Mouse (Mus musculus): ENCODE measurements around the gene Cped1. TPM values are rescaled to one million over a fixed set of nuclear protein-coding genes. Genes with fewer than 3 reads are reported as not detected.
"Not testable (repeated sequence)": the region's sequence is repeated elsewhere in the genome, so short reads cannot be mapped to it uniquely, and the experiment has no call there.

The Cped1 gene
- polyA plus RNA-seq, 1 experiment from 2014 or later, result 26.6 TPM

- H3K4me2 ChIP-seq (ENCODE audit: low read depth, low read length); H3K4me1 ChIP-seq (ENCODE audit: control insufficient read depth, insufficient read depth, low read length); H3K27me3 ChIP-seq (ENCODE audit: control insufficient read depth, insufficient read depth, low read length); H3K36me3 ChIP-seq (ENCODE audit: control insufficient read depth, insufficient read depth, low read length); H3K27ac ChIP-seq (ENCODE audit: low read length); H3K9ac ChIP-seq (ENCODE audit: low read length); H3K4me3 ChIP-seq (replicated peaks; ENCODE audit: low read length); ATAC-seq (ENCODE audit: insufficient read depth, low FRiP score); H3K9me3 ChIP-seq (replicated peaks; ENCODE audit: control insufficient read depth, low read length): not testable (repeated sequence)
- WGBS, result 73% methylated on average over 24 of the region's 31 CpGs
Measured at GRCm38 (mm10) chr6:22124575-22125330, 139.0 kb downstream of the Cped1 start.

GRCm38 (mm10) chr6:22135038-22135631, 149.4 kb downstream of the Cped1 start:
- H3K27ac ChIP-seq (ENCODE audit: low read length), result no peak overlapping the region
- no peak overlapping the region for H3K4me2 ChIP-seq (ENCODE audit: low read depth, low read length)
- H3K9ac ChIP-seq (ENCODE audit: low read length), result no peak overlapping the region
- WGBS, result 39% methylated on average over 10 of the region's 10 CpGs
- no peaks in the 10 kb centered on the region for H3K9me3 ChIP-seq (replicated peaks; ENCODE audit: control insufficient read depth, low read length)
- H3K36me3 ChIP-seq (ENCODE audit: control insufficient read depth, insufficient read depth, low read length), result no peaks in the 10 kb centered on the region; the same call in 1 of the 2 replicates
- no peak overlapping the region for H3K4me3 ChIP-seq (replicated peaks; ENCODE audit: low read length)
- H3K27me3 ChIP-seq (ENCODE audit: control insufficient read depth, insufficient read depth, low read length), result no peaks in the 10 kb centered on the region
- ATAC-seq (ENCODE audit: insufficient read depth, low FRiP score), result no peak
- H3K4me1 ChIP-seq (ENCODE audit: control insufficient read depth, insufficient read depth, low read length), result no peaks in the 10 kb centered on the region

- Histone ChIP-seq H3K27ac (ENCODE audit: low read length) (no peak overlapping the region), H3K36me3 (ENCODE audit: control insufficient read depth, insufficient read depth, low read length) (no peaks in the 10 kb centered on the region; the same call in 1 of the 2 replicates), H3K4me3 (replicated peaks; ENCODE audit: low read length) (no peak overlapping the region), H3K27me3 (ENCODE audit: control insufficient read depth, insufficient read depth, low read length) (no peaks in the 10 kb centered on the region), H3K9me3 (replicated peaks; ENCODE audit: control insufficient read depth, low read length) (no peaks in the 10 kb centered on the region), H3K4me2 (ENCODE audit: low read depth, low read length) (no peak overlapping the region), H3K4me1 (ENCODE audit: control insufficient read depth, insufficient read depth, low read length) (no peaks in the 10 kb centered on the region), H3K9ac (ENCODE audit: low read length) (no peak overlapping the region)
- 65% methylated on average over 10 of the region's 10 CpGs for WGBS
- ATAC-seq (ENCODE audit: insufficient read depth, low FRiP score), result no peak
Measured at GRCm38 (mm10) chr6:22136805-22137204, 151.1 kb downstream of the Cped1 start.

GRCm38 (mm10) chr6:22140786-22141185, 155.1 kb downstream of the Cped1 start:
- WGBS, result 45% methylated on average over 8 of the region's 8 CpGs
- H3K36me3 ChIP-seq (ENCODE audit: control insufficient read depth, insufficient read depth, low read length), result no peaks in the 10 kb centered on the region
- no peak overlapping the region for H3K4me3 ChIP-seq (replicated peaks; ENCODE audit: low read length)
- no peak overlapping the region for H3K9ac ChIP-seq (ENCODE audit: low read length)
- no peaks in the 10 kb centered on the region for H3K27me3 ChIP-seq (ENCODE audit: control insufficient read depth, insufficient read depth, low read length)
- H3K4me1 ChIP-seq (ENCODE audit: control insufficient read depth, insufficient read depth, low read length), result no peaks in the 10 kb centered on the region
- H3K4me2 ChIP-seq (ENCODE audit: low read depth, low read length), result no peak overlapping the region
- no peaks in the 10 kb centered on the region for H3K9me3 ChIP-seq (replicated peaks; ENCODE audit: control insufficient read depth, low read length)
- peak overlapping the region; percentile 39; the same call in 1 of the 2 replicates for H3K27ac ChIP-seq (ENCODE audit: low read length)
- ATAC-seq (ENCODE audit: insufficient read depth, low FRiP score), result no peak

- no peak for ATAC-seq (ENCODE audit: insufficient read depth, low FRiP score)
- WGBS, result 86% methylated on average over 4 of the region's 4 CpGs
- no peaks in the 10 kb centered on the region for H3K4me1 ChIP-seq (ENCODE audit: control insufficient read depth, insufficient read depth, low read length)
- H3K4me3 ChIP-seq (replicated peaks; ENCODE audit: low read length), result no peak overlapping the region
- H3K27me3 ChIP-seq (ENCODE audit: control insufficient read depth, insufficient read depth, low read length), result no peaks in the 10 kb centered on the region
- H3K27ac ChIP-seq (ENCODE audit: low read length), result no peak overlapping the region
- no peak overlapping the region for H3K4me2 ChIP-seq (ENCODE audit: low read depth, low read length)
- H3K9ac ChIP-seq (ENCODE audit: low read length), result no peak overlapping the region
- no peaks in the 10 kb centered on the region for H3K36me3 ChIP-seq (ENCODE audit: control insufficient read depth, insufficient read depth, low read length)
- no peaks in the 10 kb centered on the region for H3K9me3 ChIP-seq (replicated peaks; ENCODE audit: control insufficient read depth, low read length)
Measured at GRCm38 (mm10) chr6:22147236-22147635, 161.5 kb downstream of the Cped1 start.

GRCm38 (mm10) chr6:22148511-22148910, 162.8 kb downstream of the Cped1 start:
- Histone ChIP-seq H3K9ac (ENCODE audit: low read length) (no peak overlapping the region), H3K36me3 (ENCODE audit: control insufficient read depth, insufficient read depth, low read length) (no peaks in the 10 kb centered on the region), H3K27ac (ENCODE audit: low read length) (no peak overlapping the region), H3K4me2 (ENCODE audit: low read depth, low read length) (no peak overlapping the region), H3K27me3 (ENCODE audit: control insufficient read depth, insufficient read depth, low read length) (no peaks in the 10 kb centered on the region), H3K9me3 (replicated peaks; ENCODE audit: control insufficient read depth, low read length) (no peaks in the 10 kb centered on the region), H3K4me1 (ENCODE audit: control insufficient read depth, insufficient read depth, low read length) (no peaks in the 10 kb centered on the region), H3K4me3 (replicated peaks; ENCODE audit: low read length) (no peak overlapping the region)
- 74% methylated on average over 2 of the region's 2 CpGs for WGBS
- no peak for ATAC-seq (ENCODE audit: insufficient read depth, low FRiP score)

GRCm38 (mm10) chr6:22157461-22157860, 171.7 kb downstream of the Cped1 start:
- Histone ChIP-seq H3K27me3 (ENCODE audit: control insufficient read depth, insufficient read depth, low read length) (no peaks in the 10 kb centered on the region), H3K4me2 (ENCODE audit: low read depth, low read length) (no peak overlapping the region), H3K4me3 (replicated peaks; ENCODE audit: low read length) (no peak overlapping the region), H3K9me3 (replicated peaks; ENCODE audit: control insufficient read depth, low read length) (no peaks in the 10 kb centered on the region), H3K36me3 (ENCODE audit: control insufficient read depth, insufficient read depth, low read length) (no peaks in the 10 kb centered on the region), H3K4me1 (ENCODE audit: control insufficient read depth, insufficient read depth, low read length) (peaks cover 7% of the 10 kb centered on the region), H3K27ac (ENCODE audit: low read length) (peak overlapping the region; percentile 60; the same call in 1 of the 2 replicates), H3K9ac (ENCODE audit: low read length) (no peak overlapping the region)
- 63% methylated on average over 5 of the region's 5 CpGs for WGBS
- ATAC-seq (ENCODE audit: insufficient read depth, low FRiP score), result no peak

- Histone ChIP-seq H3K9me3 (replicated peaks; ENCODE audit: control insufficient read depth, low read length) (no peaks in the 10 kb centered on the region), H3K9ac (ENCODE audit: low read length) (no peak overlapping the region), H3K4me3 (replicated peaks; ENCODE audit: low read length) (no peak overlapping the region), H3K27ac (ENCODE audit: low read length) (no peak overlapping the region), H3K36me3 (ENCODE audit: control insufficient read depth, insufficient read depth, low read length) (no peaks in the 10 kb centered on the region), H3K27me3 (ENCODE audit: control insufficient read depth, insufficient read depth, low read length) (no peaks in the 10 kb centered on the region), H3K4me2 (ENCODE audit: low read depth, low read length) (no peak overlapping the region), H3K4me1 (ENCODE audit: control insufficient read depth, insufficient read depth, low read length) (peaks cover 4% of the 10 kb centered on the region)
- ATAC-seq (ENCODE audit: insufficient read depth, low FRiP score), result no peak
- WGBS, result 55% methylated on average over 1 of the region's 1 CpGs
Measured at GRCm38 (mm10) chr6:22161944-22162343, 176.2 kb downstream of the Cped1 start.

- H3K9ac ChIP-seq (ENCODE audit: low read length), result no peak overlapping the region
- H3K4me3 ChIP-seq (replicated peaks; ENCODE audit: low read length), result no peak overlapping the region
- H3K9me3 ChIP-seq (replicated peaks; ENCODE audit: control insufficient read depth, low read length), result no peaks in the 10 kb centered on the region
- WGBS, result 59% methylated on average over 2 of the region's 2 CpGs
- no peak for ATAC-seq (ENCODE audit: insufficient read depth, low FRiP score)
- H3K36me3 ChIP-seq (ENCODE audit: control insufficient read depth, insufficient read depth, low read length), result 0 out of 2 replicates have a peak, but pooled peaks cover 3% of the 10 kb centered on the region
- H3K4me2 ChIP-seq (ENCODE audit: low read depth, low read length), result no peak overlapping the region
- no peak overlapping the region for H3K27ac ChIP-seq (ENCODE audit: low read length)
- no peaks in the 10 kb centered on the region for H3K4me1 ChIP-seq (ENCODE audit: control insufficient read depth, insufficient read depth, low read length)
- H3K27me3 ChIP-seq (ENCODE audit: control insufficient read depth, insufficient read depth, low read length), result no peaks in the 10 kb centered on the region
Measured at GRCm38 (mm10) chr6:22168388-22168787, 182.7 kb downstream of the Cped1 start.

Measured in stomach, embryonic 16.5 days (tissue).